Mouse (Mus musculus): ENCODE results near the gene Gjb3.

DNA sequence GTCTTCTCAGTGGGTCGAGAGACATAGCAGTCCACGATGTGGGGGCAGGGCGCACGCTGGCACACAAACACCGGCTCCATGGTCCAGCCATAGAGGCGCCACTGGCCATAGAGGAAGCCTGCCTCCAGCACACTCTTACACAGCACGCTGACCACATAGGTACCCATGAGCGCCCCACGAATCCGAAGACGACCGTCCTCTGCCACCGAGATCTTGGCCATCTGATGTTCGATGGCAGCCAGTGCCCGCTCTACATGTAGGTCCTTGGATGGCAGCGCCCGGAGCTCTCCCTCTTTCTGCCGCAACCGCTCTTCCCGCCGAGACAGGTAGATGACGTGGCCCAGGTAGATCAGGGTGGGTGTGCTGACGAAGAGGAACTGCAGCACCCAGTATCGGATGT is 18.3 kb downstream of the Gjb3 start:
- TF ChIP-seq CTCF (IDR thresholded peaks at IDR 0.05; ENCODE audit: low read depth, low read length), result no peak
- no peak for TF ChIP-seq POLR2A (IDR thresholded peaks at IDR 0.05; ENCODE audit: extremely low read depth, insufficient read depth, low read length)
